Mouse (Mus musculus): ENCODE measurements around the gene Lpar3. TPM values are rescaled to one million over a fixed set of nuclear protein-coding genes. Genes with fewer than 3 reads are reported as not detected.
"Not testable (repeated sequence)": the region's sequence is repeated elsewhere in the genome, so short reads cannot be mapped to it uniquely, and the experiment has no call there.

The Lpar3 gene
- polyA plus RNA-seq, 1 experiment from 2014 or later = 0.49 TPM

DNA sequence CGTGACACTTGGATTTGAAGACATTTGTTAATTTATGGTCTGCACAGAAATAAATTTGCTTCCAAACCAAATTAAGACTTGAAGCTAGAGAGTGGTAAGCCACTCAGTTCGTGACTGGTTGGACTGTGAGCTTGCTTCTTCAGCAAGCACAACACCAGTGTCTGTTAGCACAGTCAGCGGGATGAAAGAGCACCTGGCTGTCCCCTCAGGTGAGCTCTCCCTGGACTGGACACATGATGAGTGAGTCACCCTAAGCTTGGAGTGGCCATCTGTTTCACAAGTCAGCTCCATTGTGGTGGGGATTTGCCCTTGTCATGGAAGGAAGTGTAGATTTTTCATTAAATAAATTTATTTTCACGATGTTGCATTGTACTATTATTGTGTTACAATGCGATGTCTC lies 25.6 kb upstream of the Lpar3 start:
- Histone ChIP-seq H3K9me3 (no peaks in the 10 kb centered on the region), H3K4me2 (no peak overlapping the region), H3K36me3 (no peaks in the 10 kb centered on the region), H3K9ac (no peak overlapping the region), H3K4me1 (replicated peaks) (peaks cover 14% of the 10 kb centered on the region; the same call in 1 of the 2 replicates), H3K27me3 (no peaks in the 10 kb centered on the region), H3K4me3 (no peak overlapping the region), H3K27ac (replicated peaks) (no peak overlapping the region)
- no peak for ATAC-seq (ENCODE audit: low FRiP score, low read depth)
- 90% methylated on average over 5 of the region's 5 CpGs for WGBS

DNA sequence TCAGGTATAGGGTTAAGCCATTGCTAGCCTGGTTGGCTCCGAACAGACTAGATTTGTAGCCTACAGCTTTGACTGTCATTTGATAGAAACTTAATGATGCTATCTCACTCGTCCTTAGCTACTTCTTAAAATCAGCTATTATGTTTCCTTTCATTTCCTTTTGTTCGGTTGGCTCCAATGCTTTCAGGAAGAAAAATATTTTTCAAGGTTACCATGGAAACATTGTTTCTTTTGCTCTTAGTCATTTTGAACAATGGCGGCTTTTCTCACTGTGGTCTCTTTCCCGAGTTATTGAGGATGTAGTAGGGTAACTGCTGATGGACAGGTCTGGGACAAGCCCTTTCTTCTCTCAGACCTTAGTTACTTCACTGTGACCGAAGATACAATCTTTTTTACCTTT lies 24.5 kb upstream of the Lpar3 start:
- 27% methylated on average over 6 of the region's 6 CpGs for WGBS
- Histone ChIP-seq H3K9me3 (no peaks in the 10 kb centered on the region), H3K4me2 (no peak overlapping the region), H3K27me3 (no peaks in the 10 kb centered on the region), H3K9ac (no peak overlapping the region), H3K27ac (replicated peaks) (0 out of 2 replicates have a peak overlapping the region, but pooled peaks have one; percentile 1), H3K36me3 (no peaks in the 10 kb centered on the region), H3K4me3 (no peak overlapping the region), H3K4me1 (replicated peaks) (peaks cover 14% of the 10 kb centered on the region; the same call in 1 of the 2 replicates)
- no peak for ATAC-seq (ENCODE audit: low FRiP score, low read depth)

DNA sequence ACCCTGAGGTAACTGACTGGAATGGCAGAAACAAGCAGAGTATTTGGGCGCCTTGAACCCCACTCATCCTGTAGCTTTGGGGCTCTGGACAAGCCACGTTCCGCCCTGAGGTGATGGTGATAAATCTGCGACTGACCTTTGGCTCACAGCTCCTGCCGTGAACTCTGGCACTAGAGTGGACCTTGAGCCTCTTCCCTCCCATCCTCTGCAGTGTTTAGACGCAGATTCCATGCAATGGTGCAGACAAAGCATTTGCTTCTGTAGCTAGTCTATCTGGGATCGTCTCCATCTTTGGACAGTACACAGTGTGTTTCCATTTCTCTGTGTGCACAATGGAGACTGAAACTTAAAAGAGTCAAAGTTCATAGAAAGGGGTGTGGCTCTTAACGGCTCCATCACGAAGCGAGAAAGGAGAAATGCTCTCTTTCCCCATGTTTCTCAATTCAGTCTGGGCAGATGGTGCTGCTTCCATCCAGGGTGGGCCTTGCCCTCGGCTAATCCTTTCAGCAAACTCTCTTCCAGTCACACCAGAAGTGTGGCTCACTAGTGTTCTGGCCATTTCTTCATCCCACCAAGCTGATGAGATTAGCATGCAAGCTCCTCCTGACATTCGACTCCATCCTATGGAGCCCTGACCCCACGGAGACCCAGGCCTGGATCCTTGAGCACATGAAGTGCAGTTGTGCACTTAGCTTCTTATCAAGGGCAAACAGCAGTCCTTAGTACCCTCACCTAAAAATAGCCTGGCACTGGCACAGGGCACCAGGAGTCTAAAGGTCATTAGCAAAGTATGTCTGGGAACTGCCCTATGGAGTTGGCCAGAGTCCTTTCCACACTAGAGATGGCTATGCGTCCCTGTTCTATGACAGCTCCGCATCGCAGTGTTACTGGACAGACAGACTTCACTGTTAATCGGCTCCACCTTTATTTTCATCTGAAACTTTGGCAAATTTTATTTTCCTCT lies 23.7 kb upstream of the Lpar3 start:
- no peaks in the 10 kb centered on the region for H3K27me3 ChIP-seq
- no peak for ATAC-seq (ENCODE audit: low FRiP score, low read depth)
- no peak overlapping the region for H3K4me3 ChIP-seq
- no peak overlapping the region for H3K27ac ChIP-seq (replicated peaks)
- no peak overlapping the region for H3K9ac ChIP-seq
- 75% methylated on average over 17 of the region's 17 CpGs for WGBS
- peaks cover 14% of the 10 kb centered on the region; the same call in 1 of the 2 replicates for H3K4me1 ChIP-seq (replicated peaks)
- no peaks in the 10 kb centered on the region for H3K9me3 ChIP-seq
- no peaks in the 10 kb centered on the region for H3K36me3 ChIP-seq
- no peak overlapping the region for H3K4me2 ChIP-seq

DNA sequence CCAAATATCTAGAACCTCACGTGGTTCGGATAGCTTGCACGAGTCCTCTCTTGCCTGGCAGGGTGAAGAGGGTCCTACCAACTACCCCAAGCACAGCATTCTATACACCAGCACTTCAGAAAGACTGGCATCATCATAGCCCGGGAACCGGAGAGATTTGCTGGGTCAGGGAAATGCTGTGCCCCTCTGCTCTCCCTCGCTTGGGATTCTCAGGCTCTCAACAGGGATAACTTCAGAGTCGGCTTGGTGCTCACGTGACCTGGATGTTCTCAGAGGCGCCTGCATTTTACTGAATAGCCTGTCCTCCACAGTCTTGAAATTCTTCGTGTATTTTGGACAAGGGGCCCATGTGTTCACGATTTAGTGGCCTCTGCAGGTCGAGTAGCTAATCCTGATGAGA lies 23.0 kb upstream of the Lpar3 start:
- Histone ChIP-seq H3K27me3 (no peaks in the 10 kb centered on the region), H3K4me3 (no peak overlapping the region), H3K9ac (no peak overlapping the region), H3K36me3 (no peaks in the 10 kb centered on the region), H3K4me1 (replicated peaks) (peaks cover 14% of the 10 kb centered on the region; the same call in 1 of the 2 replicates), H3K9me3 (no peaks in the 10 kb centered on the region), H3K4me2 (no peak overlapping the region), H3K27ac (replicated peaks) (no peak overlapping the region)
- WGBS = 91% methylated on average over 12 of the region's 12 CpGs
- ATAC-seq (ENCODE audit: low FRiP score, low read depth) = no peak

DNA sequence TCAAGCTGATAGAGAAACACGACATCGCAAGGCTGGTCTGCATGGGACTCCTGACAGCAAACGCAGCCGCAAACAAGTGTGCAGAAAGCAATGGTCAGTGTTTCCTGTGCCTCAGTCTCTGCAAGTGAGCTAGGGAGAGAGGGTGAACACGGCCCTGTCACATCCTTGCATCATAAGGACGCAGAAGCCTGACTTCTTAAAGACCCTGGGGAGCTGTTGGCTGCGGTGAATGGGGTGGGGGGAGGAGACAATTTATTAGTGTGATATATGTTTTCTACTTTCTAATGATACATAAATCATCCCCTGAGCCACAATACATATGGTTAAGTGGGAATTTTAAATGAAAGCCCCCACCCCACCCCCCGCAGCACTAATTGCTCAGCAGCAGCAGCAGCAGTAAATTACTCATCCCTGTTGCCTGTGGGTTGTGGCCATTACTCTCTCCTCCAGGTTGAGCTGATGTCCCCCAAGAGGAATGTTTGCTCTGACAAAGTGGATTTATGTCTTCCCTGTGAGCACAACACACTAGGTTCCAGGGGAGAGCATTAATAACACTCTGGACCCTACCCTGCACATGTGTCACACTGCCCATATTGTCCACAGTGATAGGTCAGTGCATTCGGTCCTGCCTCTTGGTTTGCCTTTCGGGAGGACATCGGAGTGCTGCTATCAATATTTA lies 21.8 kb upstream of the Lpar3 start:
- H3K27me3 ChIP-seq = no peaks in the 10 kb centered on the region
- H3K27ac ChIP-seq (replicated peaks) = no peak overlapping the region
- H3K4me1 ChIP-seq (replicated peaks) = 0 out of 2 replicates have a peak, but pooled peaks cover 14% of the 10 kb centered on the region
- H3K4me3 ChIP-seq = no peak overlapping the region
- WGBS = 54% methylated on average over 11 of the region's 11 CpGs
- H3K4me2 ChIP-seq = no peak overlapping the region
- no peak overlapping the region for H3K9ac ChIP-seq
- H3K36me3 ChIP-seq = no peaks in the 10 kb centered on the region
- ATAC-seq (ENCODE audit: low FRiP score, low read depth) = peak; percentile 70
- H3K9me3 ChIP-seq = no peaks in the 10 kb centered on the region

DNA sequence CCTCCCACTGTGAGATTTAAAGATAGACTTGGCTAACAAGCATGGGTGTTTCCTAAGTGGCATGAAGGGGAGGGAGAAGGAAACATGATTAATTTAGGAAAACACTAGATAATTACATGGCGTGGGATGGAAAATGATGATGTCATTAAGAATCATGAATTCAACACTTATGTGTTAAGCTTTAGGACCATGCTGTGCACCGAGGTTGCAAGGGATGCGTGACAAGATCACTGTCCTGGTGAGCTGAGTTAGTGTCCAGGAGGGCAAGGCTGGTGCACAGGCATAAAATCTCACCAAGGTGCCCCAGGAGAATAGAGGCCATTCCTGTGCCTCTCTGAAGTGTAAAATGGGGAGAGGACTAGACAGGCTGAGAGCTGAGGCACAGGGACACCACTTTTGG lies 21.3 kb upstream of the Lpar3 start:
- WGBS = 54% methylated on average over 3 of the region's 3 CpGs
- no peak overlapping the region for H3K4me2 ChIP-seq
- ATAC-seq (ENCODE audit: low FRiP score, low read depth) = peak; percentile 27; the same call in 1 of the 2 replicates
- H3K9me3 ChIP-seq = no peaks in the 10 kb centered on the region
- H3K27me3 ChIP-seq = no peaks in the 10 kb centered on the region
- H3K4me3 ChIP-seq = no peak overlapping the region
- H3K27ac ChIP-seq (replicated peaks) = no peak overlapping the region
- 0 out of 2 replicates have a peak, but pooled peaks cover 14% of the 10 kb centered on the region for H3K4me1 ChIP-seq (replicated peaks)
- no peak overlapping the region for H3K9ac ChIP-seq
- H3K36me3 ChIP-seq = no peaks in the 10 kb centered on the region

DNA sequence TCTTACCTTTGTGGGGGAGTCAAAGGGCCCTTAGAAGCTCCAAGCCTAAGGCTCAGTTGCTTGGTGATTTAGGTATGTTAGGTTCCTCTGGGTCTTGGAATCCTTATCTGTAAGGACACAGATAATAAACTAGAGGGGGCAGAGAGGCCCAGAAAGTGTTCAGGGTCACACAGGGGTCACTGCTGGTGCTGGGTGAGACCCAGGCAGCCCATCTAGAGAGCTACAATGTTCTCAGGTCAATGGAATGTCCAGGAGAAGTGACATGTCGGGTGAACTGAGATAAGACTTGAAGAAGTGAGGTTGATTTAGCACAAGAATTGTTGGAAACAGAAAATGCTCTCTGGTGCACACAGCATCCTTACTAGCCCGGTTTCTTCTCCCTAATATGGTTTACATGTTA lies 16.4 kb upstream of the Lpar3 start:
- H3K4me1 ChIP-seq (replicated peaks) = no peaks in the 10 kb centered on the region
- H3K4me3 ChIP-seq = no peak overlapping the region
- H3K9ac ChIP-seq = no peak overlapping the region
- no peaks in the 10 kb centered on the region for H3K9me3 ChIP-seq
- H3K27ac ChIP-seq (replicated peaks) = no peak overlapping the region
- no peaks in the 10 kb centered on the region for H3K27me3 ChIP-seq
- no peaks in the 10 kb centered on the region for H3K36me3 ChIP-seq
- 80% methylated on average over 2 of the region's 2 CpGs for WGBS
- H3K4me2 ChIP-seq = no peak overlapping the region
- ATAC-seq (ENCODE audit: low FRiP score, low read depth) = no peak

DNA sequence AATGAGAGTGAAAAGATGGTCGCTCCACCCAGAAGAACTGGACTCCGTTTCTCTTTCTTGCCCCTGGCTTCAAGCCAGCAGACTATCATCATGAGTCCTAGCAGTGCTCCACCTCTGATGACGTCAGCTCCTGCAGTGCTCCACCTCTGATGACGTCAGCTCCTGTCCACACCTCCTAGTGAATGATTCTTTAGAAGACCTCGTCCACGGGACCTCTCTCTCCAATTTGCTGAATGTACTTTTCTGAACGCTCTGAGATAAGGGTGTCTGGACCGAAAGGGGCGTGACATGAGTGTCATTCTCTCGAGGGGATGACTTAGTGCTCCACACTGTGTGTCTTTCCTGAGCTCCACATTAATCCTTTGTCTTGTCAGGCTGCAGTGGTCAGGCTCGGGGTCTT lies 15.5 kb upstream of the Lpar3 start:
- WGBS = 76% methylated on average over 11 of the region's 11 CpGs
- Histone ChIP-seq H3K36me3 (no peaks in the 10 kb centered on the region), H3K4me2 (no peak overlapping the region), H3K9me3 (no peaks in the 10 kb centered on the region), H3K9ac (no peak overlapping the region), H3K4me3 (no peak overlapping the region), H3K27ac (replicated peaks) (no peak overlapping the region), H3K27me3 (no peaks in the 10 kb centered on the region), H3K4me1 (replicated peaks) (no peaks in the 10 kb centered on the region)
- ATAC-seq (ENCODE audit: low FRiP score, low read depth) = no peak

DNA sequence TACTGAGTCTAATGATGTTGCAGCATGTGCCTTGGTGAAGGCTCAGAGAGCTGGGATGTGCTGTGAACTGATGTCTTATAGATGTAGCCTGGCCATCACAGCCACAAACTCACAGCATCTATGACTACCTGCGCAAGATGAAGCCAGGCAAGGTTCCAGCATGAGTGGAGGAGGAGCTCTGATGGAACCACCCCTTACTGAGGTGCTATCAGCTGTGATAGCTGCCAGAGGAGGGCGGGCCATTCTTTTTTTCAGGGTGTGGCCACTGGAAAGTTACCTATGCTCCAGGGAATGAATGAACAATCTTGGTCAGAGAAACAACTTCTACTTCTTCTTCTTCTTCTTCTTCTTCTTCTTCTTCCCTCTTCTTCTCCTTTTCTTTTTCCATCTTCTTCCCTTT lies 14.1 kb upstream of the Lpar3 start:
- 80% methylated on average over 2 of the region's 2 CpGs for WGBS
- no peak for ATAC-seq (ENCODE audit: low FRiP score, low read depth)

DNA sequence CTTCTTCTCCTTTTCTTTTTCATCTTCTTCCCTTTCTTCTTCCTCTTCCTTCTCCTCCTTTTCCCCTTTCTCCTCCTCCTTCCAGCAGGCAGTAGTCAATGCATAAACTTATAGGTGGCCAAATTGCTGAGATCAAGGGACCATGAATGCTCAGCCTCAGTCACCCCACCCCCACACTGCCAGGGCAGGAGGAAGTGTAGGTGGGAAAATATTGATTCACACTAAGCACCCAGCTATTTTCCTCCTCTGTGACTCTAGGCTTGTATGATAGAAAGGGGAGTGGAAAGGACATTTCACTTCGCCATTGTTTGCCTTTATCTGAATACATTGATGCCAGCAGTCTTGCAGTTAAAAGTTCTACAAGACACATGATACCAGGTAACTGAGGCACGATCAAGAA lies 13.3 kb upstream of the Lpar3 start:
- Histone ChIP-seq H3K4me1 (replicated peaks) (no peaks in the 10 kb centered on the region), H3K27ac (replicated peaks) (no peak overlapping the region), H3K27me3 (no peaks in the 10 kb centered on the region), H3K4me2 (no peak overlapping the region), H3K36me3 (no peaks in the 10 kb centered on the region), H3K9me3 (no peaks in the 10 kb centered on the region), H3K9ac (no peak overlapping the region), H3K4me3 (no peak overlapping the region)
- WGBS = 81% methylated on average over 2 of the region's 2 CpGs
- no peak for ATAC-seq (ENCODE audit: low FRiP score, low read depth)

More for the DNA sequence above, 14.1 kb upstream of the Lpar3 start:
- Histone ChIP-seq H3K4me3 (no peak overlapping the region), H3K27me3 (no peaks in the 10 kb centered on the region), H3K9ac (no peak overlapping the region), H3K4me1 (replicated peaks) (no peaks in the 10 kb centered on the region), H3K4me2 (no peak overlapping the region), H3K9me3 (no peaks in the 10 kb centered on the region), H3K36me3 (no peaks in the 10 kb centered on the region), H3K27ac (replicated peaks) (no peak overlapping the region)

DNA sequence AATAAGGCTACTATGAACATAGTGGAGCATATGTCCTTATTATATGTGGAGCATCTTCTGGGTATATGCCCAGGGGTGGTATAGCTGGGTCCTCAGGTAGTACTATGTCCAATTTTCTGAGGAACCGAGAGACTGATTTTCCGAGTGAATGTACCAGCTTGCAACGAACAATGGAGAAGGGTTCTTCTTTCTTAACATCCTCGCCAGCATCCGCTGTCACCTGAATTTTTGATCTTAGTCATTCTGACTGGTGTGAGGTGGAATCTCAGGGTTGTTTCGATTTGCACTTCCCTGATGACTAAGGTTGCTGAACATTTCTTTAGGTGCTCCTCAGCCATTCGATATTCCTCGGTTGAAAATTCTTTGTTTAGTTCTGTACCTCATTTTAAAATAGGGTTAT lies 11.0 kb upstream of the Lpar3 start:
- not testable (repeated sequence) for H3K27ac ChIP-seq (replicated peaks); H3K9me3 ChIP-seq; H3K4me1 ChIP-seq (replicated peaks); H3K36me3 ChIP-seq; H3K27me3 ChIP-seq; H3K9ac ChIP-seq; H3K4me2 ChIP-seq; H3K4me3 ChIP-seq; ATAC-seq (ENCODE audit: low FRiP score, low read depth)
- WGBS = 98% methylated on average over 8 of the region's 8 CpGs

DNA sequence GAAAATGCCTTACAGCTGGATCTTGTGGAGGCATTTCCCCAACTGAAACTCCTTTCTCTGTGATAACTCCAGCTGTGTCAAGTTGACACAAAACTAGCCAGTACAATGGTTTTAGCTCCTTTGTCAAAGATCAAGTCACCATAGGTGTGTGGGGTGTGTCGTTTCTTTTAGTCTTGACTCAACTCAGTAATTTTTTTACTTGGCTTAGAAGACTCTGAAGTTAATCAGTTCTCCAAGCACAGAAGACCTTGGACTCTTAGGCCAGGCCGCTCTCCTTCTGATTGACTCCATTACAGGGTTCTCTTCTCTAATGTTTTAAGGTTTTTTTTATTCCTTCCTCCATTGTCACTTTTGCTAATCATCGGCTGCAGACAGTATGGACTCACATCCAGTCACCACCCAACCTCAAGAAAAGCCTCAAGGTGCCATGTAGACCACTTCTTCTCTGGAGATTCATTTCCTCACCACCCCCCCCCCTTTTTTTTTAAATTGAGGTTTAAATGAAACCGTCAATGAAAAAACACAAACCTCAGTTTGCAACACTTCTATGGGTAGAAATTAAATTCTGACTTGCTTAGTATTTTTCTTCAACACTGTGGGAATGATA lies 9.5 kb upstream of the Lpar3 start:
- no peak for ATAC-seq (ENCODE audit: low FRiP score, low read depth)
- H3K36me3 ChIP-seq = no peaks in the 10 kb centered on the region
- no peak overlapping the region for H3K9ac ChIP-seq
- H3K27ac ChIP-seq (replicated peaks) = no peak overlapping the region
- H3K4me2 ChIP-seq = no peak overlapping the region
- H3K4me1 ChIP-seq (replicated peaks) = no peaks in the 10 kb centered on the region
- WGBS = 89% methylated on average over 4 of the region's 4 CpGs
- no peak overlapping the region for H3K4me3 ChIP-seq
- no peaks in the 10 kb centered on the region for H3K9me3 ChIP-seq
- no peaks in the 10 kb centered on the region for H3K27me3 ChIP-seq
